8 mouse cellular contexts compared by ENCODE assay signal in genomic region chr12:105611748-105612147, GRCm38 (mm10). TPM values are rescaled to one million over a fixed set of nuclear protein-coding genes. Genes with fewer than 3 reads are reported as not detected.
DNase-seq lines count a peak whose midpoint lies in the region.

No protein-coding gene starts in this region.

- DNase-seq in cerebellum, adult 11 months: peak; percentile 23
- no peak for DNase-seq in cerebellum, adult 11-12 months
- peak; percentile 38 to 53 for DNase-seq in adrenal gland, adult 18-20 months (ENCODE audit: low spot score in 2 of 2)
- DNase-seq in embryo, embryonic 11.5 days (ENCODE audit: low read depth, low spot score): peak; percentile 64
- DNase-seq in heart, postnatal 4 days: peak; percentile 68
- peak; percentile 52 to 68 for DNase-seq in layer of hippocampus, adult 18-20 months (ENCODE audit: low spot score in 2 of 2)
- peak; percentile 68 for DNase-seq in lung, postnatal 14 days
- peak; percentile 78 to 86 for DNase-seq in right cerebral cortex, postnatal 10 days (ENCODE audit: low spot score in 2 of 2)

RNA-seq across cellular contexts. Expression of gene Bdkrb1, which starts 8.9 kb away (rescaled TPM):
- total RNA-seq in adrenal gland, adult 18-20 months (2021): under 1 TPM in 1 of 2 experiments, not detected in 1; 0.29 TPM
- not detected for total RNA-seq in heart, postnatal 4 days (2021)
- not detected for total RNA-seq in layer of hippocampus, adult 18-20 months (2021)

RNA-seq across cellular contexts. Expression of gene Bdkrb2, which starts 48.7 kb away (rescaled TPM):
- total RNA-seq in adrenal gland, adult 18-20 months (2021): 10 to 100 TPM; 11.7 to 14.9 TPM
- total RNA-seq in heart, postnatal 4 days (2021): 1 to 10 TPM; 2.1 to 2.5 TPM
- total RNA-seq in layer of hippocampus, adult 18-20 months (2021): 1 to 10 TPM in 1 of 2 experiments, under 1 TPM in 1; 0.62 to 1.2 TPM
